Mouse (Mus musculus) embryo, embryonic 9.5 days (tissue): ENCODE measurements around the gene Sdk1.

Experiments used
- DNase-seq: peaks from one replicate; pipeline ENCODE4 v3.0.0-alpha.2; 2017; ENCODE audit errors: extremely low spot score

The Sdk1 gene

GRCm38 (mm10) chr5:142000247-142000646, 759.0 kb downstream of the Sdk1 start:
- no peak for DNase-seq

DNA sequence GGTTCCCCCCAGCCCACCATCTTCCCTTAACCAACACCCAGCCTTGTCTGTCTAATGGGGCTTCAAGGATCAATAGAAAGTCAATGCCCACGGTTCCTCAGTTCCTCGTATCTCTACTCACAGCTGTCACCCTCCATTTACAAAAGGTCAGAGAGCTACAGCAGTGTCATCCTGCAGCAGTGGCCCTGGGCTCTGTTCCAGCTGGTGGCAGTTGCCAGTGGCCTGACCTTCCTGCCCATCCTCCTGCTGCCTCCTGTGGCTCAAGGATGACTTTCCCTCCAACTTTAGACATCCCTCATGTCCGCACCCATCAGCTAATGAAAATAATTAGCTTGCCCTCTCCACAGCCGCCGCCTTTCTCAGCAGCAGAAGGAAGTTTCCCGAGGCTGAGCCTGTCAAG, 759.8 kb downstream of the Sdk1 start:
- DNase-seq: no peak

DNA sequence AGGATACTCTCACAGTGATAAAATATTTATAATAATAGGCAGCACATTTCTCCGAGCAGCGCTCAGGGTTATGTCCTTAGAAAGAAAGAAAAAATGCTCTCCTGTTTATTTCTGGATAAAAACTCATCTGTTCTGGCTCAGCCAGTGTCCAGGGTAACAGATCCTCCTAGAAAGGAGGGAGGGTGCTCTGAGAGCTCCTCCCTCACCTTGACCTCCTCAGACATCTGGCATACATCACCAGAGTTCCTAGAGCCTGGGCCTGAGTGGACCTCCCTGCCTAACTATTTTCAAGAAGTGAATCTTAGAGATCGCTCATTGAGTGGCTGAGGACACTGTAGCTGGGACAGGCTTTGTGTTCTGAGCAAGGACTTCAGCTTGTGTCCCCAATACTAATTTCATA, 760.7 kb downstream of the Sdk1 start:
- DNase-seq: no peak

- DNase-seq: peak; percentile 5
Observed at GRCm38 (mm10) chr5:142010189-142010588, 768.9 kb downstream of the Sdk1 start.

DNA sequence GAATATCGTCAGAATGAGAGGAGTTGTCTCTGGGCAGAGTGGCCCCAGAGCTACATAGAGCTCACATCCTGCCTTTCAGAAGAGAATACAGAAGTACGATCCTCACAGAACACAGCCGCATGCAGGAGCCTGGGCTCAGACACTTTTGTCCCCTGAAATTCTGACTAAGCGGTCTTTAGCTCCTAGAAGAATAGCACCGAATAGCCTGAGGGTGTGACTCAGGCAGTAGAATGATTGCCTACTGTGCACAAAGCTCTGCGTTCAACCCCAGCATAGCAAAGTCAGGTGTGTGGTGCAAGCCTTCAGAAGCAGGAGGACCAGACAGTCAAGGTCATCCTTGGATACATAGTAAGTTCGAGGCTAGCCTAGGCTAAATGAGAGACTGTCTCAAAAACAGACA, 775.7 kb downstream of the Sdk1 start:
- DNase-seq: no peak

DNA sequence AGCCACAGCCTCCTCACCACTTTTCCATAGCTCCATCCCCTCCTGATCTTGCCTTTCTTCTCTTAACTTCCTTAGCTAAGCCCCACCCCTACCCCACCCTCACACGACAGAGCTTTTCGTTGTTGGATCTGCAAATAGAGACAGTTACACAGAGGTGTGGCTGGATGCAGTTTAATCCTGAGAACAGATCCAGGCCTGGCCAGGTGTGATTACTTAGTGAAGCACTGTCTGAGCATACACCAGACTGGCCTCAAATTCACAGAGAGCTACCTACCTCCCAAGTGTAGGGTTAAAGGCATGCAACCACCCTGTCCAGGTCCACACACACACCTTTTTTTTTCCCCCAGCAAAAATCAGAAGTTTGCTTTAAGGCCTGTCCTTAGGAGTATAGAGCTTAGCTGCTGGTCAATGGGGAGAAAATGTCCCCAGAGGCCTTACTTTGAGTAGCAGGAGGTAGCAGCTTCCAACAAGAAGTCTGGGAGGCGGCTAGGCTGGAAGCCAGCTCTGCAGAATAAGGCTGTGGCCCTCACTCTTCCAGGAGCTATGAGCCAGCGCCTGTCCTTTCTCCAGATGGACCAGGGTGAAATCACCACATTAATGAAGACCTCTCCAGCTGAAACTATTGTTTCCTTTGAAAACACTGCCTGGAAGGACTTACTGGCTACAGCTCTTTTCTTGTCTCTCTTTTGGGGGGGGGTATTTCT, 781.7 kb downstream of the Sdk1 start:
- DNase-seq: no peak

GRCm38 (mm10) chr5:142024448-142024847, 783.2 kb downstream of the Sdk1 start:
- no peak for DNase-seq

DNA sequence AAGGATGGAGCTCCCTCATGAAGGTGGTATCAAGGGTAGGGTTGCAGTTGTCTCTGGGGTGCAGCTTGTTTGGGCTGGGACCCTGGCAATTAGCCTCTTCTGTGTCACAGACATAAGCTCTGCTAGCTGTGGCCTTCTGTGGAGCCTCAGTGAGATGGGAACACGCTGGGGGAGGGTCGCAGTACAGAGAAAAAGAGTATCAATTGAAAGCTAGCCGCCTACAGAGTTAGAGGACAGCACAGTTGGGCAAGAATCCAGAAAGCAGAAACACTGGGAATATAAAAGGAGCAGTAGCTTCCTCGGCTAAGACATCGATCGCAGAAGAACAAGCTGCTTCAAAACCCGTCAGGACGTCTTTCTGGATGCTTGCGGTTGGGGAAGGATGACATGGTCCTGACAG, 795.2 kb downstream of the Sdk1 start:
- DNase-seq: no peak

DNA sequence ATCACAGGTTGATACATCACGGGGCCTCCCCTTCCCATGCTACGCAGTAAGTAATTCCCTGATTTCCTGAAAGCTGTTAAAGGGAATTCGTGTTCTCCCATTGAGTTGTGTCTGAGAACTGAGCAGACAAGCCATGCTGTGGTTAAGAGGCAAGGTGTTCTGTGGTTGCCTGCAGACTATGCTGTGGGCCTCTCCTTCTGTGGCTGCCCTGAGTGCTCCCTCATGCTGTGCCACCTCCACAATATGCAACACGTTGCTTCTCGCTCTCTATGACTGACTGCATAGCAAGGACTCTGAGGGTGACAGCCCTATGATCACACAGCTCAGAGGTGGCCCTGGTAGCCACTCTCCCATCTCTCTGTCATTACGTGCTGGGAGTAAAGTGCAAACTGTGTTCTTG, 797.9 kb downstream of the Sdk1 start:
- DNase-seq: no peak

GRCm38 (mm10) chr5:142039891-142040530, 798.7 kb downstream of the Sdk1 start:
- no peak for DNase-seq

DNA sequence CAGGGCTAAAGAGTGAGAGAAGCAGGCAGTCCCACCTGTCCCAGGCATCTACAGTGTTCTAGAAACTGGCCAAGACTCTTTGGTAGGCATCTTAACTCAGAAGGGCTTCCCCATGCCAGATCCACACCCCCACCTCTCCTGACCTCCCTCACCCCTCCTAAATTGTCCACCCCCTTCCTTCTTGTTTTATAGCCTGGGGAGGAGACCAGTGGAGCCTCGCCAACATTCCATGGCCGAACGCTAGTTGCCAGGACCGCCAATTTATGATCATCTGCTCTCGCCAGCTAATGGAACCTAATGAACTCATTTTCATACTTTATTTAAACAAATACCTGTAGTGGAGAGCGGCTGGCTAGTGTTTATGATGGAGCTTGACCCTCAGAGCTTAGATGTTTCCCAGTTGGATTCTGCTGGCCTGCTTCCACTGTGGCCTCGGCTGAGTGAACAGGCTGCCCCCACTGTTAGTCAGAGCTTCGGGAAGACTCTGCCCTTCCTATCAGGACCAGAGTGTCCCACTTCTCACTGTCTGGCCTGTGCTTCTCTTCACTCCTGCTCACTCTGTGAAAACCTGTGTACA, 800.0 kb downstream of the Sdk1 start:
- DNase-seq: no peak

DNA sequence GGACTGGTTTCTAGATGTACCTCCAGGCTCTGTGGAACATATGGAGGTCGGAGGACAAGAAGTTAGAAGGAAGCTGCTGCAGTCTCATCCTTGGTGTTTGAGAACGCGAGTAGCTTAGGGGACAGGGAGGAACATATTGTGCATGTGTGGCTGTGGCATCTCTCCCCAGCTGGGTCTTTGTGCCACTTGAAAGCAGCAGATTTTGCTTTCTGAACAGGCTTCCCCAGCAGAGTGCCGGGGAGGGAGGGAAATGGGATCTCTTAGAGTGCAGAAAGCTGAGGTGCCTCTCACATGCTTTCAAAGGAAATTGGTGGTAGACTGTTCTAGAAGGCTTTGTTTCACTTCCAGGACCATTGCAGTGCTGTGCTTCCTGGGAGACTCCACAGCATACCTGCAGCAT, 820.5 kb downstream of the Sdk1 start:
- DNase-seq: no peak

GRCm38 (mm10) chr5:142071322-142071721, 830.0 kb downstream of the Sdk1 start:
- no peak for DNase-seq

DNA sequence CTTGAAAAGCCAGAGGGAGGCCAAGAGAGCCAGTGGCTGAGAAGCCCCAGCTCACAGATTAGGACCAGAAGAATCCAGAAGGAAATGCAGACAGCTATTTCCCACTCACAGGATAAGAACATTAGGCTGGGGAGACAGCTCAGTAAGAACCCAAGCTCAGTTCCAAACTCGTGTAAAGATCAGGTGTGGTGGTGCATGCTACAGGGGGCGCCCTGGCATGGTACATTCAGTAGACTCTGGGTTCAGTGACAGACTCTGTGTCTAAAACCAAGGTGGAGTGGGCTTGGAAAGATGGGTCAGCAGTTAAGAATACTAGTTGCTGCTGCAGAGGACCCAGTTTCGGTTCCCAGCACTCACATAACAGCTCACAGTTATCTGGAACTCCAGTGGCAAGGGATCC, 832.6 kb downstream of the Sdk1 start:
- no peak for DNase-seq

GRCm38 (mm10) chr5:142074561-142075500, 833.5 kb downstream of the Sdk1 start:
- no peak for DNase-seq

- DNase-seq: no peak
Observed at GRCm38 (mm10) chr5:142080661-142081060, 839.4 kb downstream of the Sdk1 start.

DNA sequence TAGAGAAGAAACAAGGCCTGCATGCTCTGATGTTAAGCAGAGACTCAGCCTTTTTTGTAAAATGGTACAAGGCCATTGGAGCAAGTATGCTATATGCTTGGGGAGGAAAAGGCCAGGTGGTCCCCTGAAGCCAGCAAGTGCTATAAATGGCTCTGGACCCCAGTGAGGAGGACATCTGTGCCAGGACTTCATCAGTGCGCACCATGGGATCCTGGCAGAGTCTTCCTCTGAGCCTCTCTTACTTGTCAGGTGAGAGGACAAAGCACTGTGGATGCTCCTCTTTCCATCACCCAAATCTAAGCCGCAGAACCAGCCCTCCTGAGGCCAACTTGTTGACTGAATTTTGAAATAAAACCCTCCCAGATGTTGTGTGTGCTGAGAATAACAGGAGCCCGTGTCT, 839.8 kb downstream of the Sdk1 start:
- no peak for DNase-seq

DNA sequence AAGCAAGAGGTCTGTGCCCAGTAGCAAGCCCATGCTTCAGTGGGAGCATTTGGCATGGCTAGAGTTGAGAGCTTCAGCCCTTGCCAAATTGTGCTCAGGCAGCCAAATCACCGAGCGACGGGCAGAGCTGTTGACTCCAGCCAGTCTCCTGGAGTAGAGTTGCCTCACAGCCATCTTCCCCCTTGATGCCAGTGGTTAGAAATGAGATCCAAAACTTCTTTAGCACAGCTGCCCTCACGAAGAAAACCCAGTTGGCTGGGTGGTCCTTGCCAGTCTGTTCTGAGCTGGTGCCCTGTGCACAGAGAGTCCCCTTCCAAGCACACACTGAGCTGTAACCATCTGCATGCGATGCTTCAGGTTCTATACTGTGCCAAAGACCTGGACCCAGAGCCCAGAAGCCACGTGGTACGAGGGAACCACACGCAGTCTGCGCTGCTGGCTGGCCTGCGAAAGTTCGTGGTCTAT, 855.1 kb downstream of the Sdk1 start:
- no peak for DNase-seq

- DNase-seq: no peak
Observed at GRCm38 (mm10) chr5:142100176-142100575, 858.9 kb downstream of the Sdk1 start.

DNA sequence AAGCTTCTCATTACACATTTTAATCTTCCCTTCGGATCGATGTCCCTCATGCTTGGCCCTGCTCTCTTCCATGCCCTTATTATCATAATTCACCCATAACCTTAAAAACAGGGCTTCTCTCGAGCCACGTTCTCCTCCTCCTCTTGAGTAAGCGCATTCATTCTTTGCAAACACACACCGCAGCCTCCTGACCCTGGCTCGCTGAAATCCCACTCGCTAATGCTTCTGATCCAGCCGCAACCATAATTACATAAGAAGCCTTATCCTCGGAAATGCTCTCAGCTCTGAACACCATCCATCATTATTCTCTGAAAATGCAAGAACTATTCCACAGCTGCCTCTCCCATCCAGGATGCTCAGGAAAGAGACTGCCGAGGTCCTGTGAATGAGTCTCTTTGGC, 866.1 kb downstream of the Sdk1 start:
- DNase-seq: no peak

- DNase-seq: no peak
Observed at GRCm38 (mm10) chr5:142111989-142112388, 870.7 kb downstream of the Sdk1 start.
